In genomic region chr10:69796421-69796886, GRCm38 (mm10) we compare ENCODE assay signal across 9 mouse cellular contexts.
DNase-seq lines count a peak whose midpoint lies in the region; ATAC-seq and TF ChIP-seq lines count a peak whose summit lies in the region.
"Had no signal": no experiment of that assay in that cellular context is flagged by ENCODE, and none has a peak within 500 bp of the region (broad histone marks: within the 10 kb centered on the region; RNA-seq: fewer than 3 reads in every experiment).

No protein-coding gene starts in this region.

- no peaks in the 10 kb centered on the region for H3K36me3 ChIP-seq in hindbrain, embryonic 15.5 days
- H3K36me3 ChIP-seq in hindbrain, embryonic 16.5 days (ENCODE audit: control insufficient read depth, insufficient read depth, low read length) = no peaks in the 10 kb centered on the region
- H3K36me3 ChIP-seq in MEL (ENCODE audit: control insufficient read depth in 1 of 2, insufficient read depth in 2 of 2, low read length in 2 of 2) = peaks cover 0 to 9% of the 10 kb centered on the region in 2 experiments; a peak in 1 of 4 replicates

- peak; percentile 73 to 78 for TF ChIP-seq EP300 in MEL (IDR thresholded peaks at IDR 0.05; ENCODE audit: low read depth in 1 of 2, low read length in 2 of 2)

- TF ChIP-seq RAD21 in MEL (IDR thresholded peaks at IDR 0.05; ENCODE audit: low read depth, low read length) = no peak

- H3K4me1 ChIP-seq in hindbrain, embryonic 15.5 days (replicated peaks) = peaks cover 27% of the 10 kb centered on the region
- H3K4me1 ChIP-seq in hindbrain, embryonic 16.5 days (ENCODE audit: control insufficient read depth, insufficient read depth, low read depth, low read length) = peaks cover 6% of the 10 kb centered on the region
- peaks cover 6 to 14% of the 10 kb centered on the region in 2 experiments for H3K4me1 ChIP-seq in MEL (ENCODE audit: control insufficient read depth in 1 of 2, insufficient read depth in 2 of 2, low read length in 2 of 2)

- ATAC-seq in hindbrain, embryonic 15.5 days (ENCODE audit: low FRiP score, low read depth) = no peak; the same call in 1 of the 2 replicates
- no peak for ATAC-seq in hindbrain, embryonic 16.5 days

- TF ChIP-seq CTCF in MEL (IDR thresholded peaks at IDR 0.05 in 2 of 3, conservative IDR thresholded peaks at IDR 0.05 in 1 of 3; ENCODE audit: control insufficient read depth in 1 of 3, insufficient read depth in 1 of 3, low read depth in 2 of 3, low read length in 3 of 3, poor library complexity in 1 of 3, severe bottlenecking in 1 of 3) = no peak

- no peaks in the 10 kb centered on the region for H3K79me2 ChIP-seq in MEL (ENCODE audit: control insufficient read depth, insufficient read depth, low read length, poor library complexity)

- no peaks in the 10 kb centered on the region for H3K27me3 ChIP-seq in hindbrain, embryonic 15.5 days
- H3K27me3 ChIP-seq in hindbrain, embryonic 16.5 days (replicated peaks; ENCODE audit: control insufficient read depth, insufficient read depth, low read length) = no peaks in the 10 kb centered on the region
- no peaks in the 10 kb centered on the region for H3K27me3 ChIP-seq in MEL (ENCODE audit: control insufficient read depth in 1 of 2, insufficient read depth in 2 of 2, low read length in 2 of 2)

- TF ChIP-seq POLR2A in MEL (IDR thresholded peaks at IDR 0.05; ENCODE audit: control insufficient read depth in 1 of 2, insufficient read depth in 1 of 2, low read depth in 1 of 2, low read length in 2 of 2, poor library complexity in 1 of 2) = no peak

- DNase-seq in 416B (ENCODE audit: low read depth) (peak; percentile 96), MEL (ENCODE audit: low read depth, low spot score) (peak; percentile 81)
- DNase-seq in cerebellum, postnatal 25 days = peak; percentile 74 to 81
- no peak for DNase-seq in embryo, embryonic 10 days (ENCODE audit: low spot score)
- no peak for DNase-seq in lung, postnatal 25 days (ENCODE audit: low spot score)
- DNase-seq in ovary, postnatal 14 days (ENCODE audit: low spot score) = no peak
- DNase-seq: lung, postnatal 10 days had no signal

- no peak overlapping the region for H3K4me3 ChIP-seq in hindbrain, embryonic 15.5 days
- H3K4me3 ChIP-seq in hindbrain, embryonic 16.5 days (ENCODE audit: low read length) = no peak overlapping the region
- peak overlapping the region in 1 of 2 experiments; percentile 4; a peak in 1 of 4 replicates for H3K4me3 ChIP-seq in MEL (ENCODE audit: control insufficient read depth in 1 of 2, insufficient read depth in 1 of 2, low read depth in 2 of 2, low read length in 2 of 2)

- 47% methylated on average over 8 of the region's 8 CpGs for WGBS in hindbrain, embryonic 15.5 days
- 46% methylated on average over 8 of the region's 8 CpGs for WGBS in hindbrain, embryonic 16.5 days

- H3K9ac ChIP-seq in hindbrain, embryonic 15.5 days = no peak overlapping the region
- H3K9ac ChIP-seq in hindbrain, embryonic 16.5 days (ENCODE audit: low read depth, low read length) = no peak overlapping the region
- peak overlapping the region; percentile 17; the same call in 1 of the 2 replicates for H3K9ac ChIP-seq in MEL (ENCODE audit: control insufficient read depth, low read depth, low read length, poor library complexity, severe bottlenecking)

- H3K27ac ChIP-seq in hindbrain, embryonic 15.5 days (replicated peaks) = peak overlapping the region; percentile 45; the same call in 1 of the 2 replicates
- no peak overlapping the region for H3K27ac ChIP-seq in hindbrain, embryonic 16.5 days (ENCODE audit: low read depth, low read length)
- peak overlapping the region; percentile 44; the same call in 1 of the 2 replicates for H3K27ac ChIP-seq in MEL (ENCODE audit: control insufficient read depth, low read depth, low read length)

- no peaks in the 10 kb centered on the region for H3K9me3 ChIP-seq in hindbrain, embryonic 15.5 days
- no peaks in the 10 kb centered on the region for H3K9me3 ChIP-seq in hindbrain, embryonic 16.5 days (ENCODE audit: control insufficient read depth, low read length)
- H3K9me3 ChIP-seq in MEL (replicated peaks; ENCODE audit: insufficient read depth, low read length) = no peaks in the 10 kb centered on the region

- H3K4me2 ChIP-seq in hindbrain, embryonic 15.5 days = no peak overlapping the region
- no peak overlapping the region for H3K4me2 ChIP-seq in hindbrain, embryonic 16.5 days (ENCODE audit: low read length)

TF ChIP-seq in MEL, 35 proteins besides CTCF, POLR2A, EP300 and RAD21:
- no peak for TF ChIP-seq POLR2AphosphoS5 (IDR thresholded peaks at IDR 0.05; ENCODE audit: borderline replicate concordance, low read depth, low read length)
- no peak for TF ChIP-seq JUND (IDR thresholded peaks at IDR 0.05; ENCODE audit: low read depth, low read length)
- peak; percentile 85 for TF ChIP-seq GATA1 (IDR thresholded peaks at IDR 0.05; ENCODE audit: low read depth, low read length)
- peak; percentile 82 for TF ChIP-seq ETS1 (IDR thresholded peaks at IDR 0.05; ENCODE audit: low read depth, low read length)
- peak; percentile 52; the same call in 1 of the 2 replicates for TF ChIP-seq HCFC1 (IDR thresholded peaks at IDR 0.05; ENCODE audit: low read depth, low read length)
- TF ChIP-seq MAFK (IDR thresholded peaks at IDR 0.05; ENCODE audit: borderline replicate concordance, low read depth, low read length) = no peak
- no peak for TF ChIP-seq RCOR1 (IDR thresholded peaks at IDR 0.05; ENCODE audit: low read depth, low read length)
- no peak for TF ChIP-seq MEF2A (IDR thresholded peaks at IDR 0.05; ENCODE audit: extremely low read depth, insufficient replicate concordance, low read depth, low read length, poor library complexity, severe bottlenecking)
- peak; percentile 38 for TF ChIP-seq TCF12 (IDR thresholded peaks at IDR 0.05; ENCODE audit: low read depth, low read length)
- TF ChIP-seq ZKSCAN1 (IDR thresholded peaks at IDR 0.05; ENCODE audit: low read depth, low read length) = no peak
- no peak for TF ChIP-seq GABPA (IDR thresholded peaks at IDR 0.05; ENCODE audit: low read depth, low read length)
- no peak for TF ChIP-seq NELFE (IDR thresholded peaks at IDR 0.05; ENCODE audit: low read depth, low read length)
- no peak for TF ChIP-seq POLR2AphosphoS2 (IDR thresholded peaks at IDR 0.05; ENCODE audit: low read length)
- no peak for TF ChIP-seq TAL1 (IDR thresholded peaks at IDR 0.05; ENCODE audit: low read length)
- TF ChIP-seq USF1 (IDR thresholded peaks at IDR 0.05; ENCODE audit: low read depth, low read length) = 0 out of 2 replicates have a peak, but pooled peaks have one; percentile 36
- no peak for TF ChIP-seq USF2 (IDR thresholded peaks at IDR 0.05; ENCODE audit: borderline replicate concordance in 1 of 2, insufficient read depth in 1 of 2, low read depth in 1 of 2, low read length in 2 of 2)
- TF ChIP-seq KAT2A (conservative IDR thresholded peaks at IDR 0.05; ENCODE audit: low read depth, low read length) = no peak
- TF ChIP-seq MAZ (IDR thresholded peaks at IDR 0.05; ENCODE audit: low read depth, low read length) = no peak
- TF ChIP-seq TBP (IDR thresholded peaks at IDR 0.05; ENCODE audit: low read depth, low read length) = 0 out of 2 replicates have a peak, but pooled peaks have one; percentile 20
- TF ChIP-seq MYB (IDR thresholded peaks at IDR 0.05; ENCODE audit: low read depth, low read length) = peak; percentile 66; the same call in 1 of the 2 replicates
- TF ChIP-seq MYC (IDR thresholded peaks at IDR 0.05; ENCODE audit: low read depth, low read length) = 0 out of 2 replicates have a peak, but pooled peaks have one; percentile 53
- TF ChIP-seq UBTF (IDR thresholded peaks at IDR 0.05; ENCODE audit: borderline replicate concordance, insufficient read depth, low read depth, low read length) = no peak
- TF ChIP-seq ZMIZ1 (IDR thresholded peaks at IDR 0.05; ENCODE audit: low read depth, low read length) = no peak
- no peak for TF ChIP-seq CHD2 (IDR thresholded peaks at IDR 0.05; ENCODE audit: low read length)
- no peak for TF ChIP-seq SMC3 (IDR thresholded peaks at IDR 0.05; ENCODE audit: low read depth, low read length)
- peak; percentile 70 for TF ChIP-seq MAX (IDR thresholded peaks at IDR 0.05; ENCODE audit: low read length)
- TF ChIP-seq BHLHE40 (IDR thresholded peaks at IDR 0.05; ENCODE audit: borderline replicate concordance, low read depth, low read length) = no peak
- TF ChIP-seq MXI1 (IDR thresholded peaks at IDR 0.05; ENCODE audit: low read depth, low read length) = no peak; the same call in 1 of the 2 replicates
- no peak for TF ChIP-seq ZNF384 (IDR thresholded peaks at IDR 0.05; ENCODE audit: low read depth, low read length)
- TF ChIP-seq CHD1 (IDR thresholded peaks at IDR 0.05; ENCODE audit: low read depth, low read length) = no peak
- 0 out of 2 replicates have a peak, but pooled peaks have one; percentile 33 for TF ChIP-seq ELF1 (IDR thresholded peaks at IDR 0.05; ENCODE audit: low read depth, low read length)
- no peak for TF ChIP-seq NRF1 (IDR thresholded peaks at IDR 0.05; ENCODE audit: insufficient read depth, low read depth, low read length, poor library complexity, severe bottlenecking)
- no peak for TF ChIP-seq ZC3H11A (IDR thresholded peaks at IDR 0.05; ENCODE audit: low read depth, low read length)
- 0 out of 2 replicates have a peak, but pooled peaks have one; percentile 37 for TF ChIP-seq SIN3A (IDR thresholded peaks at IDR 0.05; ENCODE audit: low read length)
- TF ChIP-seq E2F4 (IDR thresholded peaks at IDR 0.05; ENCODE audit: borderline replicate concordance, low read depth, low read length) = no peak

Comparison
In these comparisons a context has a peak if more than half of its experiments do, and no peak if none do; other contexts are left out.
1. DNase-seq: peak in 416B (single experiment), MEL (single experiment) and cerebellum, postnatal 25 days (2 of 2); none in embryo, embryonic 10 days (single experiment), lung, postnatal 25 days (single experiment) and ovary, postnatal 14 days (single experiment).